Mouse (Mus musculus) small intestine, adult 2 months (tissue): ENCODE results near the gene Cdc42ep4.

ENCODE experiments used
- CTCF ChIP-seq: fragments of 200-500 bp; IDR thresholded peaks from 2 replicates; pipeline ENCODE4 v1.5.1; 2012; ENCODE audit warnings: low read depth, mild to moderate bottlenecking, control low read depth, inconsistent platforms, low read length, moderate library complexity, mixed read lengths; ENCODE audit not compliant: insufficient replicate concordance, insufficient read length; ENCODE audit errors: extremely low read depth
- POLR2A ChIP-seq: fragments of 200-500 bp; IDR thresholded peaks from 2 replicates; pipeline ENCODE4 v1.6.1; 2012; ENCODE audit warnings: low read depth, mild to moderate bottlenecking, control low read depth, inconsistent platforms, low read length, moderate library complexity

DNA sequence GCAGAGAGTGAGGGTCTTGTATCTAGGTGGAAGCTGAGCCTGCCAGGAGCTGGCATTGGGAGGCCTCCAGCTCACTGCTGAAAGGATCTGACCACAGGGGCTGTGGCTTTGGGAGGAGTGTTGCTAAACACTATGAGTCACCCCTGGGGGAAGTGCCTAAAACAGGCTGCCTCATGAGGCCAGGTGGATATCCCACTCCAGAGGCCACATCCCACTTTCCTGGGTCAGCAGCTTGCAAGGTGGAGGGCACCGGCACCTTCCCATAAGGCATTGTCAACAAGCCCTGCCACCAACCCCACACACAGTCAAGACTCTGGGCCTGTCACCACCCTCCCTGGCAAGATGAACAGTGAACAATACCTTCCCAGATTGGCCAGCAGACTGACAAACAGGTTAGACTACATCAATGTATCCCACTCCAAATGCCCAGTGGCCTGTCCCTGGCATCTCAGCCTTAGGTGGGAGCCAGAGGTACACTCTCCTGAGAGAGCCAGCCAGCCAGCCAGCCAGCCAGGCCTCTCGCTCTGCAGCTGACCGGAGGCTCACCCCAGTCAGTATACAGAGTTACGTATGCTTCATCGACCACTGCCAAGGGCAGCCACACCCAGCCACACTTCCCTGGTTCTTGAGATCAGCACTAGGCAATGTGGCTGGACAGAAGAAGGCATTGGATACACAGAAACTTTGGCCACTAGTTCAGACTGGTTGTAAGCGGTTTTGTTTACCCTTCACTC, 17.9 kb downstream of the Cdc42ep4 start:
- TF ChIP-seq POLR2A = no peak
- TF ChIP-seq CTCF = no peak
